Mouse (Mus musculus) testis, adult 2 months (tissue): ENCODE measurements around the gene Dedd2. TPM values are rescaled to one million over a fixed set of nuclear protein-coding genes. Genes with fewer than 3 reads are reported as not detected.
A peak's percentile ranks its signal among the peaks of the same experiment; 100 is the strongest.

Experiments
- H3K27ac ChIP-seq: fragments of 200-500 bp; 2 replicates; pipeline ENCODE4 v1.5.1; 2012; ENCODE audit warnings: low read depth, low read length; ENCODE audit not compliant: control insufficient read depth, insufficient read depth
- H3K27me3 ChIP-seq: fragments of 200-500 bp; 2 replicates; pipeline ENCODE4 v1.6.1; 2012; ENCODE audit warnings: mild to moderate bottlenecking, low read length, moderate library complexity; ENCODE audit not compliant: control insufficient read depth, insufficient read depth
- H3K36me3 ChIP-seq: fragments of 200-500 bp; 2 replicates; pipeline ENCODE4 v1.6.1; 2012; ENCODE audit warnings: mild to moderate bottlenecking, low read length; ENCODE audit not compliant: control insufficient read depth, insufficient read depth
- H3K4me1 ChIP-seq: fragments of 200-500 bp; 2 replicates; pipeline ENCODE4 v1.6.1; 2012; ENCODE audit warnings: low read length; ENCODE audit not compliant: control insufficient read depth, insufficient read depth
- H3K4me3 ChIP-seq: fragments of 200-500 bp; 2 replicates; pipeline ENCODE4 v1.5.1; 2012; ENCODE audit warnings: low read depth, mild to moderate bottlenecking, low read length, moderate library complexity, mixed read lengths; ENCODE audit not compliant: control insufficient read depth
- CTCF ChIP-seq: fragments of 200-500 bp; IDR thresholded peaks from 2 replicates; pipeline ENCODE4 v1.5.1; 2012; ENCODE audit warnings: low read depth, mild to moderate bottlenecking, inconsistent platforms, low read length, moderate library complexity; ENCODE audit not compliant: control insufficient read depth, insufficient read depth, insufficient replicate concordance
- POLR2A ChIP-seq: fragments of 200-500 bp; IDR thresholded peaks from 2 replicates; pipeline ENCODE4 v1.6.1; 2012; ENCODE audit warnings: low read depth, mild to moderate bottlenecking, inconsistent platforms, low read length, moderate library complexity; ENCODE audit not compliant: control insufficient read depth
- polyA plus RNA-seq: library from polyadenylated mRNA; depleted of rRNA; stranded (reverse); fragments of >200 nt; gene quantifications from 2 replicates; pipeline ENCODE4 v1.2.3, GENCODE M21; 2012

Dedd2 gene
- polyA plus RNA-seq, 1 experiment, result 26.0 TPM

DNA sequence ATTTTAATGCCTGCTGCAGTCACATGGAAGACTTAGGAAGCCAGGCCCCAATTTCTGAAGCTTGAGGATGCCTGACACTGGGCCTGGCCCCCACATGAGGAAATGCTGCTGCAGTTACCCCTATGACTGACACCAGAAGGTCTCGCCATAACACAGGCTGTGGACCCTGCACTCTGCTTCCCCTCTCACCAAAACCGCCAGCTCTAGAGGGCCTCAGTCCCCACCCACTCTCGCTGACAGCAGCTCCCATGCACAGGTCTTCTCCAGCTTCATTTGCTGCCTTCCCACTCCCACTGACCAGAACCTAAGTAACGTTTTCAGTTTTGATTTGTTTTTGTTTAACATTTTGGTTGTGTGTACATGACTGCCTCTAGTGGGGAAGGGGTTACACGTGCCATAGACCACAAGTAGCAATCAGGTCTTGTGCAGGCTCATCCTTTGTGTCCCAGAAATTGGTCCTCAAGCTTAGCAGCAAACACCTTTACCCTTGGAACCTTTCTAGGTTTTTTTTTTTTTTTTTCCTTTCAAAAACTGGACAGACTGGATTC, 11.8 kb upstream of the Dedd2 start:
- TF ChIP-seq CTCF (no peak), POLR2A (no peak)
- Histone ChIP-seq H3K27me3 (no peaks in the 10 kb centered on the region), H3K27ac (no peak overlapping the region), H3K36me3 (peaks cover 1% of the 10 kb centered on the region), H3K4me3 (no peak overlapping the region), H3K4me1 (no peaks in the 10 kb centered on the region)

- H3K4me1 ChIP-seq, result no peaks in the 10 kb centered on the region
- H3K4me3 ChIP-seq, result no peak overlapping the region
- TF ChIP-seq CTCF (no peak), POLR2A (no peak)
- no peak overlapping the region for H3K27ac ChIP-seq
- H3K36me3 ChIP-seq, result peaks cover 1% of the 10 kb centered on the region
- H3K27me3 ChIP-seq, result no peaks in the 10 kb centered on the region
Observed at GRCm38 (mm10) chr7:25230690-25231285, 10.4 kb upstream of the Dedd2 start.

GRCm38 (mm10) chr7:25227523-25228300, 7.3 kb upstream of the Dedd2 start:
- Histone ChIP-seq H3K36me3 (peaks cover 1% of the 10 kb centered on the region), H3K27ac (no peak overlapping the region), H3K4me3 (no peak overlapping the region), H3K27me3 (no peaks in the 10 kb centered on the region), H3K4me1 (no peaks in the 10 kb centered on the region)
- TF ChIP-seq POLR2A (no peak), CTCF (no peak)

DNA sequence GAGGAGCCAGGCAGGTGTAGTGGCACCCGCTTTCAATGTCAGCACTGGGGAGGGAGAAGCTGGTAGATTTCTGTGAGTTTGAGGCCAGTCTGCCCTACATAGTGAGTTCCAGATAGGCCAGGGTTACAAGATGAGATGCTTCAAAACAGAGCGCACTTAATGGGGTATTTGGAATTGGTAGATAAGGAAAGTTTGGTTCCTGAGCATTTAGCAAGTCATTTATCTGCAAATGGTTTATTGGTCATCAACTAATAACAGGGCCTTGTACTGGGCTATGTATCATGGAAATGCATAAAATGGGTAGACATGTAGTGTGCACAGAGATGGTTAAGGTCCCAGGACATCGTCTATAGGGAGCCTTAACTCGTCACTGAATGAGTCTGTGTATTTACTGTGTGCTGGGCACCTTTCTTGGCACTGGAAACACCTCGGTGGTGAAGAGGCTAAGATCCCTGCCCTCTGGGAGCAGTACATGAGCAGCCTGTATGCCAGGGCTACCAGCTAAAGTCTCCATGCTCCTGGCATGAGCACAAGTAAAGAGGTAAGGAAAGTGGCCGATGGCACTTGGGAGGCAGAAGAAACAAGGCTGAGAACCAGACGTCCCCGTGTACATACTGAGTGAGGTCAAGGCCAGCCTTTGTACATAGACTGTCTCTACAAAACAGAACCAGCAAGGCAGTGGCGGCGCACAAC, 2.0 kb upstream of the Dedd2 start:
- peaks cover 29% of the 10 kb centered on the region for H3K4me1 ChIP-seq

DNA sequence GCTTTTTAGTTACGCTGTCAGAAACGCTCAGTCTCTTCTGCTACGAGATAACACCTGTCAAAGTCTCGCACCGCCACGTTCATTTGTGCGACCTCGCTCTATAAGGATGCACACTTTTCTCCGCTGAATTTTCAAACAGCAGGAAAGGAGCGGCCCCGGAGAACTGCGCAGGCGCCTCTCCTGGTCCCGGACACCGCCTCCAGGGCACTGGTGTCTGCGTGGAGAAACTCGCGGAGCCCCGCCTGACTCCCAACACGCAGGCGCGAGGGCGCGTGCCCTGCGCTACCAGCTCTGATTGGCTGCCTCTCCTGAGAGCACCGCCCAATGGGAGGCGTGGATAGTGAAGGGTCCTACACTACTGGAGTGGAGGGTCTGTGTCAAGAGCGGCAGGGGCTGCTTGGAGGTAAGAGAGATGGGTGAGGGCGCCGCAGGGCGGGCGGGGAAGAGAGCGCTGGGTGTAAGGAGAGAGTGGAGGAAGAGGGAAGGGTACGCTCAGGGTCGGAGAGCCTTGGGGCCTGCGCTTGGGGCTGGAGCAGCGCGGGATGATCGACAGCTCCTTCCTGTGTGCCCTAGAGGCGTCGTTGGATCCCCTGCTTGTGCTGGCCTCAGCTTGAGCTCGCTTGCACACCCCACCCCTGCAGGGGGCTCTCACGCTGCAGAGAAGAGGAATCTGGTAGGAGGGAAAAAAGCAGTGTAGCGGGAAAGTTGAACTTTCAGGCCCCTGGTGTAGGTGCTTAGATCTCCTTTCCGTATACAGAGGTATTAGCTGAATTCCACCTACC, 878 bp upstream of the Dedd2 start, which contains the start of gene Zfp526:
Zfp526 (plus strand) TSS at position 324 of the 782 bp plus-strand sequence.
- no peak for TF ChIP-seq CTCF
- peak; percentile 81 for TF ChIP-seq POLR2A
- peak within 1 kb of the TSS; percentile 73 for H3K27ac ChIP-seq
- no peaks in the 10 kb centered on the region for H3K27me3 ChIP-seq
- peak within 1 kb of the TSS; percentile 91 for H3K4me3 ChIP-seq
- H3K4me1 ChIP-seq, result peaks cover 30% of the 10 kb centered on the region
- no peaks in the 10 kb centered on the region for H3K36me3 ChIP-seq

More for the DNA sequence above, 2.0 kb upstream of the Dedd2 start:
- H3K36me3 ChIP-seq, result no peaks in the 10 kb centered on the region
- no peaks in the 10 kb centered on the region for H3K27me3 ChIP-seq
- H3K27ac ChIP-seq, result no peak overlapping the region
- TF ChIP-seq POLR2A (no peak), CTCF (no peak)
- peak overlapping the region; percentile 91 for H3K4me3 ChIP-seq

DNA sequence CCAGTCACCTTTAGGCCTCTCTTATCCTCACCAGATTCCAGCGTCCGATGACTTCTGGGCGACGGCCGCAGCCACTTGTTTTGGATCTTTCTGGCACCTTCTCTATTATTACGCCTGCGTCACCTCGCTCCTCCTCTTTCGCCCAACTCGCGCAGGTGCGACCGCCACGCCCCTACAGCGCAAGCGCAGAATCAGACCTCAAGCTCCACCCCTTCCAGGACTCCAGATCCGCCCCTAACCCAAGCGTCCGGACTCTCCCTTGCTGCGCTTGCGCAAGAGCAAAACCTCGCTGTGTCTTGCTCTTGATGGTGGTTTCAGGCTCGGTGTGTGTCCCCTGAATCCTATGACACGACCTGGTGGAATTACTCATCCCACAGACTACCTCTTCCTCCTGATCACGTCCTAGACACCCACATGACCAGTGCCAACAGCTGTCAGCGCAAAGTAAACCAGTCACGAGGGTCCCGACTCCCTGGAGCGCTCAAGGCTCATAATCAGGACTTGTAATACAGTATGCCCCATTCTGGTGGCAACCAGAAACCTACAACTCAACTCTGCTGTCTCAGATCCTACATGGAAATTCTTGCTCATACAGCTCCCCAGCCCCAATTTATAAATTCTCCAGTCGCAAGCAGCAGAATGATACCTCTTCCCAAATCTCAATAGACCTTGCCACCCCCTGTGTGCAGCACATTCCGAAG, 509 bp downstream of the Dedd2 start:
- peaks cover 30% of the 10 kb centered on the region for H3K4me1 ChIP-seq

More for the DNA sequence above, 509 bp downstream of the Dedd2 start:
- TF ChIP-seq POLR2A (peak; percentile 71; the same call in 1 of the 2 replicates), CTCF (no peak)
- Histone ChIP-seq H3K36me3 (no peaks in the 10 kb centered on the region), H3K4me3 (peak overlapping the region; percentile 91), H3K27me3 (no peaks in the 10 kb centered on the region), H3K27ac (peak overlapping the region; percentile 93)
